Mouse (Mus musculus) CD4-positive, CD25-positive, alpha-beta regulatory T cell, adult 4 months (primary cell): ENCODE results near the gene Mcoln3. TPM values are rescaled to one million over a fixed set of nuclear protein-coding genes. Genes with fewer than 3 reads are reported as not detected.

Experiments
- ATAC-seq: one replicate; pipeline ENCODE4 v1.8.0; 2017
- polyA plus RNA-seq, 2 experiments: library from polyadenylated mRNA; unstranded; fragments of 100-300 nt; shearing (Covaris generic); gene quantifications; one replicate each; pipeline ENCODE4 v1.2.1; 2017

The Mcoln3 gene
- polyA plus RNA-seq, 2 experiments from 2014 or later = 5.3 to 6.2 TPM

DNA sequence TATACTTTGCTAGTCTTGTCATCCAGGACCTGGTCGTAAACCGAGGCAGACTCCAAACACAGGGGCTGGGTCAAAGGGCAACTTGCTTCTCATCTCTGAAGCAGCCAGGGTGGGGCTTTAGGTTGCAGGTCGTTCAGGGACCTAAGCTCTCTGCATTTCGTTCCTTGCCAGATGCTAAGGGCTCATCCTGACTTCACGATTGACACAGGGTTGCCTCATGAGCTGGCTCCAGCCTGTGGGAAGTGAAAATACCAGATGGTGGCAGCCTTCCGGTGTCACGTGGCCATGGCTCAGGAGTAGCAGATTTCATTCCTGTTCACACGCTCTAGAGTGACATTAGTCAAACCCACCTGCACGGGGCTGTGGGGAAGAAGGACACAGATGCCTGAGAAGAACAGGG lies 17.6 kb downstream of the Mcoln3 start:
- no peak for ATAC-seq

DNA sequence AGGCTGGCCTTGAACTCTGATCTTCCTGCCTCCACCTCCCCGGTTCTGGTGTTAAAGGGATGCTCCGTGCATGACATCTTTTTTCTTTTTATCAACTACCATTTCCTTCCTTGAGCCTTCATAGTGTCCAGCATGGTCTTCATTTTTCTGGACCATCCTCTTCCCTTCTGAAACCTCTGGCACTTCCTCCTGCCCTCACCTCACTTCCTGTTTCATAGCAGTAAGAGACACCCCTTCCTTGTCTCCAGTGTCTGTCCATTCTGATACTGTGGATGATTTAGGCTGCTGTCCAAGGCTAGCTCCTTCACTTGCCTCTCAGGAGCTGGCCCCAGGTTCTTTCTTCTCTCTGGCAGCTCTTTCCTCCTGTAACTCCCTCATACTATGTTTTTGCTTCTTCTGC lies 18.2 kb downstream of the Mcoln3 start:
- no peak for ATAC-seq

- no peak for ATAC-seq
These were observed 19.2 kb downstream of the Mcoln3 start for GRCm38 (mm10) chr3:146136422-146136821.

DNA sequence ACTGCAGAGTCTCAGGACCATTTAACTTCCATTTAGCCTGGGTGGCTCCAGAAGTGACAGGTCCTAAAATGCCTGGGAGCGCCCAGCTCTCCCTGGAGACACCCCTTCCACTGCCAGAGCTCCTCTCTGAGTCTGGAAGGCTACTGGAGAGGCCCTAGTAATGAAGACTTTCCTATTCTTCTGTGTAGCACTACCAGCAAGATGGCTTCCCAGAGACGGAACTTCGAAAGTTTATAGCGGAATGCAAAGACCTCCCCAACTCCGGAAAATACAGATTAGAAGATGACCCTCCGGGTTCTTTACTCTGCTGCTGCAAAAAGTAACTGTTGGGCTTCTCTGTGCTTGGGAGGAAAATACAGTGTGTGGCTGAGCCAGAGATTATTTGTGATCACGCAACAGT lies 23.0 kb downstream of the Mcoln3 start:
- ATAC-seq = no peak

GRCm38 (mm10) chr3:146142523-146142922 lies 25.3 kb downstream of the Mcoln3 start:
- no peak for ATAC-seq

DNA sequence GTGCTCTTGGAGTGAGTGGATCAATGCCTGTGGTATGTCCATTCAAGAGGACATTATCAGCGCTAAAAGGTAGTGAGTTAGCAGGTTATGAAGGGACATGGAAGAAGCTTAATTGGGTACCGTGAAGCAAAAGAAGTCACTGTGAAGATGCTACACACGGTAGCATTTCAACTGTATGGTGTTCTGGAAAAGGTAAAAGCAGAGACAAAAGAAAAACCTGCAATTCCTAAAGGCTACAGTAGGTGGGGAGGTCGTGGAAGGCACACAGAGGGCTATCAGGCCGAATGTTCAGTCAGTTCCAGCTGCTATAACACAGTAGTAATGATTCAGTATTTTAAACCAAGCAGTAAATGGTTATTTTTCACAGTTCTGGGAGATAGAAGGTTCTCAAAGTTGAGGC lies 28.3 kb downstream of the Mcoln3 start:
- peak; percentile 60 for ATAC-seq

- peak; percentile 16 for ATAC-seq
These were observed 28.9 kb downstream of the Mcoln3 start for GRCm38 (mm10) chr3:146146131-146146530.

GRCm38 (mm10) chr3:146149156-146150057 lies 32.2 kb downstream of the Mcoln3 start, which contains the start of gene Mcoln2:
Gene Mcoln2 (plus strand): TSS chr3:146149833.
- peak; percentile 21 for ATAC-seq

DNA sequence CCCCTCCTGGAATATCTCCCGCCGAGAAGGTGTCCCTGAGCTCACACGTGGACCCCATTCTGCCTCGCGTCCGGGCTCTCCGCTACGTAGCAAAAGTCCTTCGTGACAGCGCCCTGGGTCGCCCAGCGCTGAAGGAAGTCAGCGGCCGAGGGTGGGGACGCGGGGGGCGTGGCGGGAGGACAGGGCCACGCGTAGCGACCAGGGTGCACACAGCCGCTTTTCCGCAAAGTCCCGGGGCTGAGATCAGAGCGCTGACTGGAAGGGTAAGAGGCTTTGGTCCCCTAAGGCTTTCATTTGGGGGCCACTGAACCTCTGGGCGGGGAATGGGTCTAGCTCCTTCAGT lies 32.8 kb downstream of the Mcoln3 start:
- ATAC-seq = peak; percentile 49

DNA sequence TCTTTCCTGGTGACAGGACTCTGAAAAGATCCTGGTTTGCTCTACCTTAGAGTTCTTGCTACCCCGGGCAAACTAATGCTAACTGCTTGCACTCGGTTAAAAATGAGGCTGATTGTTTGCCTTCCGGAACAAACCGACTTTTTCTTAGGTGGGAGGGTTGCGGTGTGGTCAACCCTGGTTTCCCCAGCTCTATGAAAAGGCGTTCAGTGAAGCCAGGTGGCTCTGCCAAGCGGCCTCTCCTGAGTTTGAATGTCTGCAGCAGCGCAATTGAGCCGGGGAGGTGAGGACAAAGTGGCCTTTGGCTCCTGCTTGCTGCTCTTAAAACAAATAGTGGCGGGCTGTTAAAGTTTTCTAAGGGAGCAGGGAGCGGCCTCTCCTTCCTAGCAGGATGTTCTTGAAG lies 33.3 kb downstream of the Mcoln3 start:
- ATAC-seq = peak; percentile 21

DNA sequence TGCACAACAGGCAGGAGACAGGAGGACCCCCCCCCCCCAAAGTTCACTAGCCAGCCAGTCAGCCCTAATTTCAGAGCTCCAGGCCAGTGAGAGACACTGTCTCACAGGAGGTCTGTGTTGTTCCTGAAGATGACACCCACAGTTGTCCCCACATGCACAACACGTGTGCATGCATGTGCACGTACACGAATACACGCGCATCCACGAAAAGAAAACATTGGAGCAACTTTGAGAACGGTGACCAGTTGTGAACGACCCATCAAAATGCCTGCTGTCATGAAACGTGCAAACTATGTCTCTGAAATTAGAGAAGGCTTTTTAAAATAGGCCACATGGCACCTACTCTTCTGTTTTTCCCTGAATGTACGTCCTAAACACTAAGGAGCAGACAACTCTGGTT lies 34.1 kb downstream of the Mcoln3 start:
- ATAC-seq = no peak

DNA sequence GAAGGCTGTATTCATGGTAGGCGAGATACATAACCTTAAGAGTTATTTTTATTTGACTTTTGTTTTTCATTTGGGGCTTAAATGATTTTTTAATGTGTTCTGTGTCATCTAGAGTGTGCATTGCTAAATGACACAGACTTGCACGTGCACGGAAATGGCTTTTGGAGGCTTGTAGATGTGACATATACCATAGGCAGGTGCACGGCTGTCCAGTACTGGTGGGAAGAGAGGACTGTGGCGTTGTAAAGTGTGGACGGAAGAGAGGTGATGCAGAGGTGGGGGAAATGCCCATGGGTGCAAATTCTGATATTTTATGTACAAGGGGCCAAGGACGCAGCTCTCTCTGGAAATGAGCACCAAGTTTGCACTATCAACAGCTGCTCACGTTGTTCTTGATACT lies 34.5 kb downstream of the Mcoln3 start:
- ATAC-seq = no peak

GRCm38 (mm10) chr3:146152348-146152747 lies 35.1 kb downstream of the Mcoln3 start:
- ATAC-seq = peak; percentile 16

GRCm38 (mm10) chr3:146152913-146153312 lies 35.7 kb downstream of the Mcoln3 start:
- ATAC-seq = no peak

GRCm38 (mm10) chr3:146153862-146154611 lies 36.8 kb downstream of the Mcoln3 start:
- peak; percentile 11 for ATAC-seq

DNA sequence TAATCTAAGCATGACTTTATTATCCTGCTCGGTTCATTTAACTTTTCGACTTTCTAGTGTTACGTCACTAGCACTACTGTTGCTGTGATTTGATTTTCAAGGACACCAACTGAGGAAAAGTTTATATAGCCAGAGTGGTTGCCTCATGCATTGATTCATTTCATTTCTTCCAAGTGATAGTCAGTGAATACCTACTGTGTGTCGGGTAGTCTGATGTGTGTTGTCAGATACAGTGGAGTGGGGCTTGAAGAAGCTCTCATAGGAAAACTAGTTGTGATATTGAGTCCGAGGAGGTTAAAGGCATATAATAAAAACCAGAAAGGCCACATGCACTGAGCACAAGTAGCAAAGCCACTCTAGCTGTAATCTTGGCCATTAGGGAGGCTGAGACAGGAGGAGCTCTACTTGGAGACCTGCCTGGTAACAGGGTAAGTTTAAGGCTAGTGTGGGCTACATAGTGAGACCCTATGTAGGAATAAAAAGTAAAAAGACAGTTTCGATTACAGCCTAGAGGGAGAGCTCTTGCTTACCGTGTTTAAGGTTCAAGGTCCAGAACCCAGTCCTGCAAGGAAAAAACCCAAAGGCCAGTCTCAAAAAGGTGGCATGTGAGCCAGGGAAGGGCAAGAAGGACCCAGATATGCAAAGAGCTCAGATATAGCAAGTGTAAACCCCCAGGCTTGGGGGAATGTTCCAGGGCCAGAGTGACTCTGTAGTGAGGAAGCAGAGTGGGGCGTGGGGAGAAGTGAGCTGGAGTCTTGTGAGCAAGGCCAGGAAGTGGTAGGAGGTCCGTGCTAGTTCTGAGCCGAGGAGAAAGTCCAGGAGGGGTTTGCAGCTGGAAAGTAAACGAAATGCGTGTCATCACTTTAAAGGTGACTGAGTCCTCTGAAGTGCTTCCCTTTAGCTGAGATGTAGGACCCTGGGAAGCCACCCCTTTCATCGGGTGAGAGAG lies 38.7 kb downstream of the Mcoln3 start:
- peak; percentile 45 for ATAC-seq

- ATAC-seq = no peak
These were observed 39.6 kb downstream of the Mcoln3 start for GRCm38 (mm10) chr3:146156811-146157210.

GRCm38 (mm10) chr3:146158039-146158438 lies 40.8 kb downstream of the Mcoln3 start:
- ATAC-seq = no peak

GRCm38 (mm10) chr3:146159360-146159759 lies 42.1 kb downstream of the Mcoln3 start:
- peak; percentile 88 for ATAC-seq

DNA sequence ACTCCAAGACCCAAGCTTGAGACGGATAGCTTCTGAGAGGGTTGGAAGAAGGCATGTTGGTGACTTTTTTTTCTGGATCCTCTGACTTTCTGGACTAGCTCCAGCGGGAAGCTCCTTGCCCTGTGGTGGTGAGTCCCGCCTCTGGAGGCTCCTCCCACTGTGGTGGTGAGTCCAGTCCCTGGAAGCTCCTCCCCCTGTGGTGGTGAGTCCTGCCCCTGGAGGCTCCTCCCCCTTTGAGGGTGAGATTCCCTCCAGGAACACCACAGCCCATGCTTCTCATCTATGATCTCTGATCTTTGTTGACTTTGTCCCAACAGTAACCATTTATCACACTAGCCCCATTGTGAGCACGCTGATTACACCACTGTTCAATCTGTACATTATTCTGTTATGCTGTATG lies 44.9 kb downstream of the Mcoln3 start:
- no peak for ATAC-seq

DNA sequence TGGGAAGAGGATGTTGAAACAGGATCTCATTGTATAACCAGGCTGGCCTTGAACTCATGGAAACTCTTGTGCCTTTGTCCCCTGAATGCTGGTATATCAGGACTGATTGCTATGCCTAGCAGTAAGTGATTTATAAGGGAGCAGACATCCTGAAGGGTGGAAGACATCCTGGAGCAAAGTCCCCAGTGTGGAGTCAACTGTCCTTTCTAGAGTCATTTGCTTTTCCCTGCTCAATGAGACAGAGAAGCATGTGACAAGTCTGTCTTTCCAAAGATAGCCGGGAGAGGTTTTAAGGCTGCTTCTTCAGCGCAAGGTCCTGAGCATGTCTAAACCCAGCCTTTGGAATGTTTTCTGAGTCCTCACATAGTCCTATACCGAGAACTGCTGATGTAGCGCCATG lies 52.1 kb downstream of the Mcoln3 start:
- no peak for ATAC-seq

DNA sequence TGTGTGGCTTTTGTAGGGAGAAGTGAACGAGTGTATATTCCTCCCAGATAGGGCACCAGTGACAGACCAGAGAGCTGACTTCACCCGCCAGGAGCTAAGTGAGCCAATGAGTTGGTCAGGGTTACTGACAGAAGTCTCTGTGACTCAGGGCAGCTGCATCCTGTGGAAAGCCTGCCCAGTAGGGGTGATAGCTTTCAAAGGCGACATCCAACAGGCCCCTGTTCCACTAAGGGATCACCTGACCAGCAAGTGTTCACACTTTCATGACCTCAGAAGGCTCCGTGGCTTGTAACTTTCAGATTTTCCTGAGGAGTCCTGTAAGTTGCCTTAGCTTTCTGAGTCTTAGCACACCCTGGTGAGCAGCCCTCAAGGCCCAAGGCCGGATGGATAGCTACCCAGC lies 55.8 kb downstream of the Mcoln3 start:
- ATAC-seq = no peak

- ATAC-seq = no peak
These were observed 57.0 kb downstream of the Mcoln3 start for GRCm38 (mm10) chr3:146174215-146174614.
